Mouse (Mus musculus) neural tube, embryonic 10.5 days (tissue): Measurements from ENCODE around the gene Tead3.

Experiments
- DNase-seq: peaks from one replicate; pipeline ENCODE4 v3.0.0-alpha.2; 2017; ENCODE audit warnings: low spot score; ENCODE audit errors: extremely low spot score

Gene Tead3

DNA sequence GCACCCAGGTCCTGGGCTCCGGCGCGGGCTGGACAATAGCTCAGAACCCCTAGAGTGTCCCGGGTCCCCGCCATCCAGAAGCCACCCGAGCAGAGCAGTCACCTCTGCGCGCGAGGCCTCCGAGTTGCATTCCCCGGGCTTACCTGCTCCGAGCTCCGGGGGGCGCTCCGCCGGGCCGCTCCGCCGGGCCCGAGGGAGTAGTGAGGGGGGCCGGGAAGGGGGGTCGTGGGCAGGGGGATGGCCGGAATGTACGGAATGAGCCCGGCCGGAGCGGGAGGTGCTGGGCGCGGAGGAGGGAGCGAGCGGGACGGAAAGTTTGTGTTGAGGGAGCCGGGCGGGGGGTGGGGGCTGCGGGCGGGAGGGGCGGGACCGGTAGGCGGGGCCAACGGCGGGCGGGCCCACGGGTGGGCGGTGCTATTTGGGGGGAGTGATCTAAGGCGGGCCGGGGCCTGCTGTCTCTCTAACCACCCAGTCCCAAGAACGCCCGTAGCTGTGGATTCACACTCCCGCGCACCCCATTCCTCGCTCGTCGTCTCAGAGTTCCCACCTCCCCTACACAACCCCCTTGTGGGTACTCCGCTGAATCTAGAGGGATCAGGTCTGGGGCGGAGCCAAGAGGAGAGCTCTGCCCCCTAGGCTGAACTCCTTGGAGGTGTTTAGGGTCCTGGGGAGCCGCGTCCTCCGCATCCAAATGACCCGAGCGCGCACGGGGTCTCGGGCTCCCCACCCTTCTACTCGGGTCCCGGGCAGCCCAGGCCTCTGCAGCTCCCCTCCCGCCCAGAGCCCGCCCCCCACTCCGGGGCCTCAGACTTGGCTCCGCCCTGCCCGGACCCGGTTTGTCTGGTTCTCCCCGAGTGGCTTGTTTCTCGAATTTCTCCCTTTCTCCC is at the start of gene Tead3:
Gene Tead3 (minus strand): TSS at position 352 of the 887 bp plus-strand sequence.
- peak; percentile 88 for DNase-seq

- DNase-seq = no peak
Measured at GRCm38 (mm10) chr17:28394994-28395393, 44.4 kb upstream of the Tead3 start.

- no peak for DNase-seq
Measured at GRCm38 (mm10) chr17:28394051-28394765, 43.6 kb upstream of the Tead3 start.

GRCm38 (mm10) chr17:28391568-28392432 is 41.2 kb upstream of the Tead3 start:
- DNase-seq = no peak

DNA sequence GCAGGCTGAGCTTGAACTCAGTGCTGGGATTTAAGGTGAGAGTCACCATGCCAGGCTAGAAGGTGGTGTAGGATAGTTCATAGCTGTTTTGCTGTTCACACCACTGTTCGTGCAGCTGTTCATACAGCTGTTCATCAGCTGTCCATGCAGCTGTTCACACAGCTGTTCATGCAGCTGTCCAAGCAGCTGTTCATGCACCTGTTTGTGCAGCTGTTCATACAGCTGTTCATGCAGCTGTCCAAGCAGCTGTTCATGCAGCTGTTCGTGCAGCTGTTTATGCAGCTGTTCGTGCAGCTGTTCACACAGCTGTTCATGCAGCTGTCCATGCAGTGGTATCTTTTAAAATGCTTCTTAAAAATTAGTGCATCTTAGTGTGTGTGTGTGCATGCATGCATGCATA is 37.9 kb upstream of the Tead3 start:
- DNase-seq = no peak

DNA sequence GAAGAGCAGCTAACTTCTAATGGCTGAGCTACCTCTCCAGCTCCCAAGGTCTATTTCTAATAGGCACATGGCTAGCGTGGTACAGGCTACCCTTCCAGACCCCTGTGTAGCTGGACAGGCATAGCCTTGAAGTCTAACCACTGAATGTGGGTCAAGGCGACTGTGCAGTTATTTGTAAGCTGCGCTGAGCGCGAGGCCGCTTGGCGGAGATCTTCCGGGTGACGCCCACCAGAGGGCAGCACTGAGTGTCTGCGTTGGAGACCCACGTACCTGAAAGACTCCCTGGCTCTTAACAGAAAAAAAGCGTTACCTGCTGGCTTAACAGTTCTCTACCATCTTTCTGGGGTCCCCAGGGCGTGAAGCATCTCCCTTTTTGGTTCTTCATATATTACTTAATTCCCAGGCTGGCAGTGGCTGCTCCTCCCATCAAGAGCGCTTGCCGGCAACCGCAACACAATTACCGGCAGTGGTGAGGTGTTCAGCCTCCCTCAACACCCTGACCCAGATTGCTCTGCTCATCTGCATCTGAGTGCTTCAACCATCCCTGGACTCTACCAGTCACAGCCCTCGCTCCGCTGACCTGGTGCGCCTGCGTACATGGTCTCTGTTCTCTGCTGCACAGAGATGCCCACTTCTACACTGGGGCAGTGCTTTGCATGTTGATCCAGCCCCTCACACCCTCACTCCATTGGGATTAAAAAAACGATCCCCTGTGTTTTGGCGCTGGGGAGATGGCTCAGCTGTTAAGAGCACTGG is 35.7 kb upstream of the Tead3 start:
- DNase-seq = peak; percentile 87

DNA sequence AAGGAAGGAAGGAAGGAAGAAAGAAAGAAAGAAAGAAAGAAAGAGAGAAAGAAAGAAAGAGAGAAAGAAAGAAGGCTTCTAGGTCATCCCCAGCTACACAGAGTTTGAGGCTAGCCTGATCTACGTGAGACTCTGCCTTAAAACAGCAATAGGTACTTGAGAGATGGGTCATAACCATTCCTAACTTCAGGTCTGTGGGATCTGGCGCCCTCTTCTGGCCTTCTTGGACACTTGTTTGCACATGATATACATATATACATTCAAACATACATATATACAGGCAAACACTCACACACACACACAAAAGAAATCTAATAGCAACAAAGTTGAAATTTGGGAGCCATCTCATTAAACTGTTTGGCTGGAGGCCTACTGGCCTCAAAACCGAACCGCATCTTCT is 33.7 kb upstream of the Tead3 start:
- no peak for DNase-seq

- no peak for DNase-seq
Measured at GRCm38 (mm10) chr17:28380255-28380654, 29.6 kb upstream of the Tead3 start.

- no peak for DNase-seq
Measured at GRCm38 (mm10) chr17:28375592-28376061, 25.0 kb upstream of the Tead3 start.

DNA sequence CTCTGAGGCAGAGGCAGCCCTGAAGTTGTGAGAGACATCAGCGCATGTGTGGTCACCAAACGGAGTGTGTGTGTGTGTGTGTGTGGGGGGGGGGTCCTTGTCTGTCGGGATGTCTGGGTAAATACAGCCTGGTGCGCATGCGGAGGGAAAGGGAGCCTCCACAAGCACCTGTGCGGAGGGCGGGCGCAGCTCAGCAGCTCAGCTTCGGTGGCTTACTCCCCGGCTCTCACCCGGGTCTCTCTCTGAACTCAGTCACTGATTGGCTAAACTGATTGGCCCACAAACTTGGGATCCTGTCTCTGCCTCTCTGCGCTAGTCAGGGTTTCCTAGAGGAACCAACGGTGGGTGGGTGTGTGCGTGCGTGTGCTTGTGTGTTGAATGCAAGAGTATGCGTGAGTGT is 23.9 kb upstream of the Tead3 start:
- no peak for DNase-seq

- peak; percentile 49 for DNase-seq
Measured at GRCm38 (mm10) chr17:28373821-28374220, 23.2 kb upstream of the Tead3 start.

- DNase-seq = no peak
Measured at GRCm38 (mm10) chr17:28371941-28372340, 21.3 kb upstream of the Tead3 start.

DNA sequence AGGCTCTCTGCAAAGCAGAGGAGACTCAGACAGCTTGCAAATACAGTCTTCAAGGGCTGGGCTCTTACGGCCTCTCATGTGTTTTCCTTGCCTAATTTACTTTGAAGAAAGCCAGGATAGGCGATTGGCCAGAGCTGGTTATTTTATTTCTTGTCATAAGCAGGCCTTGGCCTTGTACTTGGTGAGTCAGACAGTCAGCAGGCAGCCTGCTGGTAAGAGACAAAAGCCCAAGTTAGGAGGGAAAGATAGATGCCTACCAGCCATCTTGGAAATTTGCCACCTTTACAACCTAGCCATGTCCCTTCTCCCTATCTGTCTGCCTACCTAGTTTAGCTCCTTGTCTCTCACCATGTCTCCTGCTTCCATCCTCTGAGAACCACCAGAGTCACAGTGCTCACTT is 20.7 kb upstream of the Tead3 start:
- no peak for DNase-seq

- DNase-seq = no peak
Measured at GRCm38 (mm10) chr17:28369056-28369455, 18.4 kb upstream of the Tead3 start.

- DNase-seq = peak; percentile 92
Measured at GRCm38 (mm10) chr17:28368449-28368848, 17.8 kb upstream of the Tead3 start.

- DNase-seq = no peak
Measured at GRCm38 (mm10) chr17:28365122-28365521, 14.5 kb upstream of the Tead3 start, which contains the start of gene Tulp1. Gene Tulp1, minus strand, starts transcription at chr17:28365222.

DNA sequence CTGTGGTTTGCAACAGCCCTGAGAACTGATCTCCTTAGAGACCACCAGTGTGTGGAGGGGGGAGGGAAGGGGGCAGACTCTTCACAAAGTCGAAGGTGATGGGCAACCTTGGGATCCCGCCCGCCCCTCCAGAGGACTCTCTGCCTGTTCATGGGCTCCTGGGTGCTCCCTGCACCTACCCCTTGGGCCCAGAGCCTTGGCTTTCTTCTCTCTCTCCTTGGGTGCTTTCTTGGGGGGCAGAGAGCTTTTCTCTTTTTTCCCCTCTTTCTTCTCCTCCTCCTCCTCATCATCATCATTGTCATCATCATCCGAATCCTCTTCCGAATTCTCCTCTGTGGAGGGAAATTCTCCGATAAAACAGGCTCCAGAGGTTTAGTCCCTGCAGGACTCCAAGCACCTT is 12.9 kb upstream of the Tead3 start:
- no peak for DNase-seq

- peak; percentile 55 for DNase-seq
Measured at GRCm38 (mm10) chr17:28362653-28363292, 12.2 kb upstream of the Tead3 start.

DNA sequence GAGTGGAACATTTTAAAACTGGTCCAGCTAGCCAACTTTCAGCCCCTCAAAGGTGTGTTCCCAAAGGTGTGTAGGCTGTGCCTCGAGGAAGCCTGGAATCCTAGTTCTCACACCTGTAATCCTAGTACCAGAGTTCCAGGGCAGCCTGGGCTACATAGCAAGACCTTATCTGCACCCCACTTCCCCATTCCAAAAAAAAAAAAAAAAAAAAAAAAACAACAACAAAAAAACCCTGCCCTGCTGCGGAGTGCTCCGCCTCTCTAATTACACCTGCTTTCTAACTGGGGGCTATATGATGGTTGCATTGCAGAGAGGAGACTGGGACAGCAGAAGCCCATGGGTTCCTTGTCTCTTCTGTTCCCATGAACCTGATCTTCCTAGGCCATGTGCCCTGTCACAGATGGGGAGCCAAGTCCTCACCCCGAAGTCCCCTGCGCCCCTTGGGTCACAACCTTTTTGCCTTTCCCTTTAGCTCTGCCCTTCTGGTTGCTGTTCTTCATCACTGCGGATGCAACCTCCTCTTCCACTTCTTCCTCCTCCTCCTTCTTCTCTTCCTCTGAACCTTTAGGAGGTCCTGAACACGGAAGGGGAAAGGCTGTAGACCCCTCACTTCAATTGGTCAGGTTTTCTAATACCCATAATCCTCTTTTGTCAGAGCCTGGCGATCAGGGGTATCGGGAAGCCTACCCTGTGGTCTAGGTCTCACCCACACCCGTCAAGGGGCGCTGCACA is 11.5 kb upstream of the Tead3 start:
- no peak for DNase-seq
